Mouse (Mus musculus) T-helper 17 cell (primary cell): Measurements from ENCODE around the gene Tuba4a.

ENCODE experiments used
- in situ Hi-C, 2 experiments: fragments of 300-600 bp; cut with MboI, MseI; formaldehyde crosslinking; loops; 1 replicate in 1 of 2; 2 replicates in 1 of 2; pipeline ENCODE4 v1.15.1; 2025; ENCODE audit warnings: high pct_unique_total_duplicates in 2 of 2

Tuba4a gene

GRCm38 (mm10) chr1:75168472-75169464, 50.9 kb downstream of the Tuba4a start, which contains the start of gene Zfand2b:
Gene Zfand2b, plus strand, starts transcription at chr1:75168646.
- in situ Hi-C loops, result no loop called here

GRCm38 (mm10) chr1:75168093-75168471, 51.6 kb downstream of the Tuba4a start:
- in situ Hi-C loops, result no loop called here
